29 mouse cellular contexts compared by ENCODE assay signal in the genomic region with DNA sequence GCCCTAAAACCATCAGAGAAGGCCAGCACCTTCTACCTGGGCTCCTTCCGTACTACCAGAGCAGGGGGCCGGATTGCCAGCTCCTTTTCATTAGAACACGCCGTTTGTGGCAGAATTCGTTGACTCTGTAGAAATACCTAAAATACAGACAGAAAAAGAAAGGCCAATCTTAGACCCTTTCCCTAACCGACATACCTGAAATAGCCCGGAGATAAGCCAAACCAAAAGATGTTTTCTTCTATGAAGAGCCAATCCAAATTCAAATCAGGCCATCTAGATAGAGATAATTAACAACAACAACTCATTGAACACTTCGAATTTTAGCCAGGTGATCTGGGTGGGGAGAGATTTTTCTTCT. TPM values are rescaled to one million over a fixed set of nuclear protein-coding genes. Genes with fewer than 3 reads are reported as not detected.
DNase-seq lines count a peak whose midpoint lies in the region; ATAC-seq lines count a peak whose summit lies in the region.
"Had no signal": no experiment of that assay in that cellular context is flagged by ENCODE, and none has a peak within 500 bp of the region (broad histone marks: within the 10 kb centered on the region; RNA-seq: fewer than 3 reads in every experiment).

No protein-coding gene starts in this region.

- no peak overlapping the region for H3K4me3 ChIP-seq in midbrain, embryonic 10.5 days
- H3K4me3 ChIP-seq in midbrain, embryonic 16.5 days (ENCODE audit: low read depth, low read length): no peak overlapping the region
- no peak overlapping the region for H3K4me3 ChIP-seq in embryonic facial prominence, embryonic 10.5 days
- peak overlapping the region; percentile 42; the same call in 1 of the 2 replicates for H3K4me3 ChIP-seq in limb, embryonic 11.5 days (ENCODE audit: low read depth, low read length)
- H3K4me3 ChIP-seq: heart, embryonic 15.5 days; layer of hippocampus, adult 2 months; stomach, embryonic 15.5 days had no signal

- peaks cover 32% of the 10 kb centered on the region for H3K4me1 ChIP-seq in midbrain, embryonic 10.5 days
- H3K4me1 ChIP-seq in midbrain, embryonic 16.5 days (ENCODE audit: control insufficient read depth, insufficient read depth, low read length): peaks cover 6% of the 10 kb centered on the region
- H3K4me1 ChIP-seq in embryonic facial prominence, embryonic 10.5 days: peaks cover 20% of the 10 kb centered on the region
- peaks cover 31% of the 10 kb centered on the region for H3K4me1 ChIP-seq in limb, embryonic 11.5 days (ENCODE audit: control insufficient read depth, insufficient read depth, low read length)

- H3K27ac ChIP-seq in midbrain, embryonic 10.5 days (replicated peaks): no peak overlapping the region
- no peak overlapping the region for H3K27ac ChIP-seq in midbrain, embryonic 16.5 days (ENCODE audit: low read length)
- H3K27ac ChIP-seq in embryonic facial prominence, embryonic 10.5 days (replicated peaks): no peak overlapping the region
- H3K27ac ChIP-seq in limb, embryonic 11.5 days (replicated peaks; ENCODE audit: low read depth, low read length): no peak overlapping the region; the same call in 1 of the 2 replicates
- H3K27ac ChIP-seq: embryonic facial prominence, embryonic 12.5 days; heart, embryonic 15.5 days; layer of hippocampus, adult 2 months; limb, embryonic 15.5 days; liver, embryonic 14.5 days; stomach, embryonic 15.5 days had no signal

- intact Hi-C loops in heart, postnatal 14 days (cut with DNase I): loop anchor here (2.0 kb wide), 1 partner anchor 46 kb away; no protein-coding TSS in a partner anchor

- WGBS in midbrain, embryonic 10.5 days: 3% methylated on average over 8 of the region's 8 CpGs
- WGBS in midbrain, embryonic 16.5 days: under 1% methylated on average over 8 of the region's 8 CpGs
- under 1% methylated on average over 8 of the region's 8 CpGs for WGBS in embryonic facial prominence, embryonic 10.5 days
- WGBS in limb, embryonic 11.5 days: 4% methylated on average over 8 of the region's 8 CpGs

- H3K9ac ChIP-seq in midbrain, embryonic 16.5 days (ENCODE audit: low read depth, low read length): no peak overlapping the region
- peak overlapping the region; percentile 58 for H3K9ac ChIP-seq in limb, embryonic 11.5 days (ENCODE audit: low read length)
- H3K9ac ChIP-seq: embryonic facial prominence, embryonic 12.5 days; heart, embryonic 15.5 days; limb, embryonic 15.5 days; liver, embryonic 14.5 days; lung, embryonic 14.5 days; stomach, embryonic 15.5 days had no signal

- H3K36me3 ChIP-seq in midbrain, embryonic 10.5 days: no peaks in the 10 kb centered on the region
- H3K36me3 ChIP-seq in midbrain, embryonic 16.5 days (ENCODE audit: control insufficient read depth, insufficient read depth, low read length): no peaks in the 10 kb centered on the region
- no peaks in the 10 kb centered on the region for H3K36me3 ChIP-seq in embryonic facial prominence, embryonic 10.5 days (replicated peaks)
- no peaks in the 10 kb centered on the region for H3K36me3 ChIP-seq in limb, embryonic 11.5 days (ENCODE audit: control insufficient read depth, insufficient read depth, low read length)
- H3K36me3 ChIP-seq: embryonic facial prominence, embryonic 12.5 days; heart, embryonic 15.5 days; limb, embryonic 15.5 days; stomach, embryonic 15.5 days had no signal

- H3K27me3 ChIP-seq in midbrain, embryonic 10.5 days (ENCODE audit: low read depth, poor library complexity, severe bottlenecking): peaks cover 100% of the 10 kb centered on the region
- peaks cover 76% of the 10 kb centered on the region for H3K27me3 ChIP-seq in midbrain, embryonic 16.5 days (ENCODE audit: control insufficient read depth, insufficient read depth, low read depth, low read length)
- peaks cover 100% of the 10 kb centered on the region for H3K27me3 ChIP-seq in embryonic facial prominence, embryonic 10.5 days (replicated peaks; ENCODE audit: low read depth, poor library complexity, severe bottlenecking)
- H3K27me3 ChIP-seq in limb, embryonic 11.5 days (ENCODE audit: control insufficient read depth, insufficient read depth, low read length): peaks cover 86% of the 10 kb centered on the region

- no peak overlapping the region for H3K4me2 ChIP-seq in midbrain, embryonic 16.5 days (ENCODE audit: low read length)
- peak overlapping the region; percentile 58 for H3K4me2 ChIP-seq in limb, embryonic 11.5 days (ENCODE audit: low read depth, severe bottlenecking)
- H3K4me2 ChIP-seq: embryonic facial prominence, embryonic 12.5 days; stomach, embryonic 15.5 days had no signal

- ATAC-seq in midbrain, embryonic 16.5 days: no peak
- ATAC-seq in limb, embryonic 11.5 days (ENCODE audit: insufficient number of reproducible peaks, low FRiP score, low TSS enrichment, low read depth): no peak
- ATAC-seq: intestine, postnatal 0 days had no signal

- no peaks in the 10 kb centered on the region for H3K9me3 ChIP-seq in midbrain, embryonic 10.5 days (replicated peaks)
- H3K9me3 ChIP-seq in midbrain, embryonic 16.5 days (replicated peaks; ENCODE audit: control insufficient read depth, low read length, poor library complexity, severe bottlenecking): no peaks in the 10 kb centered on the region
- H3K9me3 ChIP-seq in embryonic facial prominence, embryonic 10.5 days: no peaks in the 10 kb centered on the region
- H3K9me3 ChIP-seq in limb, embryonic 11.5 days (ENCODE audit: control insufficient read depth, low read length): no peaks in the 10 kb centered on the region
- H3K9me3 ChIP-seq: embryonic facial prominence, embryonic 12.5 days; heart, embryonic 15.5 days; limb, embryonic 15.5 days; stomach, embryonic 15.5 days had no signal

- DNase-seq in embryo, embryonic 10.5 days (ENCODE audit: low spot score): peak; percentile 50
- DNase-seq in embryo, embryonic 11 days: no peak
- peak; percentile 26 for DNase-seq in midbrain, embryonic 10.5 days (ENCODE audit: low spot score)
- peak; percentile 34 for DNase-seq in embryonic facial prominence, embryonic 10.5 days (ENCODE audit: low spot score)
- DNase-seq in limb, embryonic 11.5 days (ENCODE audit: low spot score): no peak
- DNase-seq in heart, postnatal 14 days: no peak
- DNase-seq in adipocyte (ENCODE audit: low spot score): no peak
- DNase-seq: cerebellum, adult 11-12 months; cerebellum, postnatal 36 days; heart, postnatal 4 days; kidney, postnatal 25 days; lung, embryonic 14.5 days; thymus, adult 18-20 months; thymus, postnatal 36 days had no signal

RNA-seq across cellular contexts. Expression of a gene that starts 0.8 kb away (rescaled TPM):
- polyA plus RNA-seq in midbrain, embryonic 10.5 days (2016; fragmentation: Nextera tagmentation; extraction: Ambion mirVana): 0.15 and 0.29 TPM in 2 replicates
- polyA plus RNA-seq in midbrain, embryonic 16.5 days (2015; fragmentation: Nextera tagmentation; extraction: Ambion mirVana): 0.46 and 0.48 TPM in 2 replicates
- 0.19 and 0.80 TPM in 2 replicates for polyA plus RNA-seq in embryonic facial prominence, embryonic 10.5 days (2016; fragmentation: Nextera tagmentation; extraction: Ambion mirVana)
- polyA plus RNA-seq in limb, embryonic 11.5 days (2014; fragmentation: Nextera tagmentation; extraction: Ambion mirVana): 3.8 and 5.1 TPM in 2 replicates
- total RNA-seq in heart, postnatal 14 days (2021): not detected
- total RNA-seq: adrenal gland, postnatal 4 days; gastrocnemius, adult 18-20 months; gastrocnemius, postnatal 4 days; heart, postnatal 4 days; layer of hippocampus, adult 2 months; layer of hippocampus, postnatal 25 days; megakaryocyte, adult 5-6 weeks had no signal
- polyA plus RNA-seq: forebrain, embryonic 11.5 days; heart, embryonic 15.5 days; kidney, embryonic 14.5 days; liver, embryonic 14.5 days; lung, embryonic 14.5 days; stomach, embryonic 15.5 days had no signal

RNA-seq across cellular contexts. Expression of a gene that starts 51.9 kb away (rescaled TPM):
- not detected in 2 replicates for polyA plus RNA-seq in midbrain, embryonic 10.5 days (2016; fragmentation: Nextera tagmentation; extraction: Ambion mirVana)
- not detected in 2 replicates for polyA plus RNA-seq in midbrain, embryonic 16.5 days (2015; fragmentation: Nextera tagmentation; extraction: Ambion mirVana)
- not detected in 2 replicates for polyA plus RNA-seq in embryonic facial prominence, embryonic 10.5 days (2016; fragmentation: Nextera tagmentation; extraction: Ambion mirVana)
- 25.1 and 29.7 TPM in 2 replicates for polyA plus RNA-seq in limb, embryonic 11.5 days (2014; fragmentation: Nextera tagmentation; extraction: Ambion mirVana)
- not detected for total RNA-seq in heart, postnatal 14 days (2021)
- total RNA-seq: adrenal gland, postnatal 4 days; heart, postnatal 4 days; layer of hippocampus, adult 2 months; layer of hippocampus, postnatal 25 days; megakaryocyte, adult 5-6 weeks had no signal
- polyA plus RNA-seq: embryonic facial prominence, embryonic 12.5 days; forebrain, embryonic 11.5 days; heart, embryonic 15.5 days; intestine, postnatal 0 days; kidney, embryonic 14.5 days; lung, embryonic 14.5 days; stomach, embryonic 15.5 days had no signal

Comparison
In these comparisons a context has a peak if more than half of its experiments do, and no peak if none do; other contexts are left out.
1. DNase-seq: peak in embryo, embryonic 10.5 days (single experiment), midbrain, embryonic 10.5 days (single experiment) and embryonic facial prominence, embryonic 10.5 days (single experiment); none in embryo, embryonic 11 days (single experiment), limb, embryonic 11.5 days (single experiment), heart, postnatal 14 days (0 of 2) and adipocyte (single experiment).
2. RNA of a gene that starts 51.9 kb away (polyA plus RNA-seq): 25.1 to 29.7 TPM in limb, embryonic 11.5 days; not detected in midbrain, embryonic 10.5 days, not detected in midbrain, embryonic 16.5 days and not detected in embryonic facial prominence, embryonic 10.5 days; every median in the first group is over 10 times any median in the second.